ENCODE assay signal across 17 mouse cellular contexts in genomic region chr5:130596541-130596940, GRCm38 (mm10).
"Had no signal": no experiment of that assay in that cellular context is flagged by ENCODE, and none has a peak within 500 bp of the region (broad histone marks: within the 10 kb centered on the region; RNA-seq: fewer than 3 reads in every experiment).

No protein-coding gene starts in this region.

- H3K27ac ChIP-seq: lung, embryonic 15.5 days; macrophage; midbrain, embryonic 13.5 days; midbrain, embryonic 15.5 days; neural tube, embryonic 12.5 days; stomach, embryonic 15.5 days; stomach, postnatal 0 days had no signal

- H3K9ac ChIP-seq: lung, embryonic 15.5 days; midbrain, embryonic 13.5 days; midbrain, embryonic 15.5 days; neural tube, embryonic 12.5 days; stomach, embryonic 15.5 days had no signal

- H3K27me3 ChIP-seq: lung, embryonic 15.5 days; megakaryocyte, embryonic 14.5 days; midbrain, embryonic 13.5 days; midbrain, embryonic 15.5 days; neural tube, embryonic 12.5 days; stomach, embryonic 15.5 days had no signal

- H3K4me1 ChIP-seq: lung, embryonic 15.5 days; megakaryocyte, embryonic 14.5 days; midbrain, embryonic 13.5 days; midbrain, embryonic 15.5 days; neural tube, embryonic 12.5 days; stomach, embryonic 15.5 days had no signal

- H3K4me3 ChIP-seq: lung, embryonic 15.5 days; megakaryocyte, embryonic 14.5 days; midbrain, embryonic 13.5 days; midbrain, embryonic 15.5 days; neural tube, embryonic 12.5 days; stomach, embryonic 15.5 days had no signal

- H3K9me3 ChIP-seq: lung, embryonic 15.5 days; midbrain, embryonic 15.5 days; neural tube, embryonic 12.5 days; stomach, embryonic 15.5 days had no signal

- H3K36me3 ChIP-seq: lung, embryonic 15.5 days; midbrain, embryonic 13.5 days; midbrain, embryonic 15.5 days; neural tube, embryonic 12.5 days; stomach, embryonic 15.5 days had no signal

- H3K4me2 ChIP-seq: lung, embryonic 15.5 days; midbrain, embryonic 11.5 days; midbrain, embryonic 13.5 days; midbrain, embryonic 15.5 days; neural tube, embryonic 12.5 days; stomach, embryonic 15.5 days had no signal

- DNase-seq: lung, adult 2 months; lung, postnatal 14 days; lung, postnatal 36 days; right cerebral cortex, postnatal 14 days; thymus, adult 2 months; thymus, postnatal 25 days; thymus, postnatal 4 days had no signal

- ATAC-seq: lung, postnatal 0 days; midbrain, embryonic 13.5 days; midbrain, embryonic 15.5 days had no signal
